Mouse (Mus musculus): ENCODE data around the gene Polr1a. TPM values are rescaled to one million over a fixed set of nuclear protein-coding genes. Genes with fewer than 3 reads are reported as not detected.
A peak's percentile ranks its signal among the peaks of the same experiment; 100 is the strongest.

The Polr1a gene
- polyA plus RNA-seq, 2 experiments, result 27.1 to 31.9 TPM

- no peak overlapping the region for H3K27ac ChIP-seq (replicated peaks; ENCODE audit: low read depth, low read length)
Measured at GRCm38 (mm10) chr6:71934081-71934556, 25.3 kb downstream of the Polr1a start.

GRCm38 (mm10) chr6:71935737-71936136 is 26.9 kb downstream of the Polr1a start:
- peaks cover 78% of the 10 kb centered on the region for H3K36me3 ChIP-seq (ENCODE audit: control insufficient read depth, insufficient read depth, low read length)
- WGBS, result 70% methylated on average over 2 of the region's 2 CpGs

More at GRCm38 (mm10) chr6:71934081-71934556, 25.3 kb downstream of the Polr1a start:
- DNase-seq (ENCODE audit: low spot score) (no peak), ATAC-seq (ENCODE audit: low FRiP score, low read depth) (peak; percentile 55)
- H3K36me3 ChIP-seq (ENCODE audit: control insufficient read depth, insufficient read depth, low read length), result peaks cover 85% of the 10 kb centered on the region
- no peak overlapping the region for H3K9ac ChIP-seq (ENCODE audit: low read depth, low read length, severe bottlenecking)
- no peak for TF ChIP-seq POLR2A (IDR thresholded peaks at IDR 0.05; ENCODE audit: borderline replicate concordance, extremely low read depth, insufficient read depth, insufficient read length)
- no peaks in the 10 kb centered on the region for H3K9me3 ChIP-seq (ENCODE audit: control insufficient read depth, low read length)
- no peak overlapping the region for H3K4me3 ChIP-seq (replicated peaks; ENCODE audit: low read length)
- WGBS, result 59% methylated on average over 2 of the region's 2 CpGs
- no peaks in the 10 kb centered on the region for H3K27me3 ChIP-seq (ENCODE audit: control insufficient read depth, insufficient read depth, low read length)
- no peaks in the 10 kb centered on the region for H3K4me1 ChIP-seq (ENCODE audit: control insufficient read depth, insufficient read depth, low read length)
- no peak overlapping the region for H3K4me2 ChIP-seq (replicated peaks; ENCODE audit: low read depth, low read length, severe bottlenecking)

GRCm38 (mm10) chr6:71940912-71941311 is 32.1 kb downstream of the Polr1a start:
- H3K4me1 ChIP-seq (ENCODE audit: control insufficient read depth, insufficient read depth, low read length), result no peaks in the 10 kb centered on the region
- no peaks in the 10 kb centered on the region for H3K9me3 ChIP-seq (ENCODE audit: control insufficient read depth, low read length)
- ATAC-seq (ENCODE audit: low FRiP score, low read depth) (peak; percentile 55; the same call in 1 of the 2 replicates), DNase-seq (ENCODE audit: low spot score) (peak; percentile 63)
- no peak for TF ChIP-seq POLR2A (IDR thresholded peaks at IDR 0.05; ENCODE audit: borderline replicate concordance, extremely low read depth, insufficient read depth, insufficient read length)
- H3K27me3 ChIP-seq (ENCODE audit: control insufficient read depth, insufficient read depth, low read length), result no peaks in the 10 kb centered on the region
- H3K36me3 ChIP-seq (ENCODE audit: control insufficient read depth, insufficient read depth, low read length), result peaks cover 52% of the 10 kb centered on the region
- no peak overlapping the region for H3K27ac ChIP-seq (replicated peaks; ENCODE audit: low read depth, low read length)
- no peak overlapping the region for H3K4me3 ChIP-seq (replicated peaks; ENCODE audit: low read length)
- 33% methylated on average over 6 of the region's 6 CpGs for WGBS
- no peak overlapping the region for H3K9ac ChIP-seq (ENCODE audit: low read depth, low read length, severe bottlenecking)
- H3K4me2 ChIP-seq (replicated peaks; ENCODE audit: low read depth, low read length, severe bottlenecking), result no peak overlapping the region

More at GRCm38 (mm10) chr6:71935737-71936136, 26.9 kb downstream of the Polr1a start:
- Histone ChIP-seq H3K9me3 (ENCODE audit: control insufficient read depth, low read length) (no peaks in the 10 kb centered on the region), H3K27me3 (ENCODE audit: control insufficient read depth, insufficient read depth, low read length) (no peaks in the 10 kb centered on the region), H3K4me1 (ENCODE audit: control insufficient read depth, insufficient read depth, low read length) (no peaks in the 10 kb centered on the region), H3K27ac (replicated peaks; ENCODE audit: low read depth, low read length) (0 out of 2 replicates have a peak overlapping the region, but pooled peaks have one; percentile 7), H3K4me2 (replicated peaks; ENCODE audit: low read depth, low read length, severe bottlenecking) (no peak overlapping the region), H3K9ac (ENCODE audit: low read depth, low read length, severe bottlenecking) (no peak overlapping the region), H3K4me3 (replicated peaks; ENCODE audit: low read length) (no peak overlapping the region)
- TF ChIP-seq POLR2A (IDR thresholded peaks at IDR 0.05; ENCODE audit: borderline replicate concordance, extremely low read depth, insufficient read depth, insufficient read length), result no peak
- DNase-seq (ENCODE audit: low spot score) (no peak), ATAC-seq (ENCODE audit: low FRiP score, low read depth) (no peak)

GRCm38 (mm10) chr6:71945101-71945500 is 36.2 kb downstream of the Polr1a start:
- 93% methylated on average over 6 of the region's 6 CpGs for WGBS
- no peak overlapping the region for H3K4me3 ChIP-seq (replicated peaks; ENCODE audit: low read length)
- H3K36me3 ChIP-seq (ENCODE audit: control insufficient read depth, insufficient read depth, low read length), result peaks cover 50% of the 10 kb centered on the region
- ATAC-seq (ENCODE audit: low FRiP score, low read depth) (no peak), DNase-seq (ENCODE audit: low spot score) (no peak)
- TF ChIP-seq POLR2A (IDR thresholded peaks at IDR 0.05; ENCODE audit: borderline replicate concordance, extremely low read depth, insufficient read depth, insufficient read length), result no peak
- H3K4me1 ChIP-seq (ENCODE audit: control insufficient read depth, insufficient read depth, low read length), result no peaks in the 10 kb centered on the region
- no peaks in the 10 kb centered on the region for H3K27me3 ChIP-seq (ENCODE audit: control insufficient read depth, insufficient read depth, low read length)
- no peak overlapping the region for H3K9ac ChIP-seq (ENCODE audit: low read depth, low read length, severe bottlenecking)
- H3K27ac ChIP-seq (replicated peaks; ENCODE audit: low read depth, low read length), result no peak overlapping the region
- H3K9me3 ChIP-seq (ENCODE audit: control insufficient read depth, low read length), result no peaks in the 10 kb centered on the region
- no peak overlapping the region for H3K4me2 ChIP-seq (replicated peaks; ENCODE audit: low read depth, low read length, severe bottlenecking)

DNA sequence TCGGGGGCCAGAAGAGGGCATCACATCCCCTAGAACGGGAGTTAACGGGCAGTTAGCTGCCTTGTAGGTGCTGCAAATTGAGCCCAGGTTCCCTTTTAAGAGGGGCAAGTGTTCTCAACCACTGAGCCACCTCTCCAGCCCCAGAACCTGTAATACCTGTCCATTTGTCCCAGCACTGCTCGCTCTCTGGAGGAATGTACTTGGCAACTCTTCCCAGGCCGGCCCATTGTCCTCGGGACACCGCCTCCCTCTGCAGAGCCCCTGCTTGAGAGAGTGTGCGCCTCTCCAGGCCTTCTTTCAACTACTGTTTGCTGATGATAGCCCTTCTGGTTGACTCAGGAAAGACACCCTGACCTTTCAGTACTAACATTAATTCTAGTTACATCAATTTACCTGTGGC is 37.3 kb downstream of the Polr1a start:
- no peaks in the 10 kb centered on the region for H3K9me3 ChIP-seq (ENCODE audit: control insufficient read depth, low read length)
- H3K4me2 ChIP-seq (replicated peaks; ENCODE audit: low read depth, low read length, severe bottlenecking), result no peak overlapping the region
- no peak for TF ChIP-seq POLR2A (IDR thresholded peaks at IDR 0.05; ENCODE audit: borderline replicate concordance, extremely low read depth, insufficient read depth, insufficient read length)
- no peak for ATAC-seq (ENCODE audit: low FRiP score, low read depth)
- H3K36me3 ChIP-seq (ENCODE audit: control insufficient read depth, insufficient read depth, low read length), result peaks cover 55% of the 10 kb centered on the region
- no peak for DNase-seq (ENCODE audit: low spot score)
- no peak overlapping the region for H3K9ac ChIP-seq (ENCODE audit: low read depth, low read length, severe bottlenecking)
- no peak overlapping the region for H3K27ac ChIP-seq (replicated peaks; ENCODE audit: low read depth, low read length)
- H3K4me3 ChIP-seq (replicated peaks; ENCODE audit: low read length), result no peak overlapping the region
- WGBS, result 93% methylated on average over 8 of the region's 8 CpGs
- no peaks in the 10 kb centered on the region for H3K27me3 ChIP-seq (ENCODE audit: control insufficient read depth, insufficient read depth, low read length)
- no peaks in the 10 kb centered on the region for H3K4me1 ChIP-seq (ENCODE audit: control insufficient read depth, insufficient read depth, low read length)
